Mouse (Mus musculus): ENCODE data around the gene Erich6b. TPM values are rescaled to one million over a fixed set of nuclear protein-coding genes. Genes with fewer than 3 reads are reported as not detected.

Erich6b gene
- total and polyA plus RNA-seq, 3 experiments: not detected

DNA sequence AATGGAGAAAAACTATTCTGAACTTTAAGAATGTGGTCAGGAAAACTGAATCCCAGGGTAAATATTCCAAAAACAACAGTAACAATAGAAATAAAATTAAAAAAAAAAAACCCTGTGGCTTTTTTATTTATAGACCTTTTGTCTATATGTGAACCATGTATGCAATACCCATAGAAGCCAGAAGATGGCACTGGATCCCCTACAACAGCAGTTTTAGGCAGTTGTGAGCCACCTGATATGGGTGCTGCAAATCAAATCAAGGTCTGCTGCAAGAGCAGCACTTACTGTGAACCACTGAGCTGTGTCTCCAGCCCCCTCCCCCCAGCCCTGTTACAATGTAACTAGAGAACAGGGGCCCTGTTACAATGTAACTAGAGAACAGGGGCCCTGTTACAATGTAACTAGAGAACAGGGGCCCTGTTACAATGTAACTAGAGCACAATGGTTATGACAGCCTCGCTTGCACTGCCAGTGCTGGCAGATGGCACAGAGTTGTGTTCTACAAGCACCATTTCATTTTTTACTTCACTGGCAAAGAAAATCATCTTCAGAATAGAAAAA, 27.1 kb downstream of the Erich6b start:
- Histone ChIP-seq H3K27ac (ENCODE audit: insufficient read depth, low read depth) (no peak overlapping the region), H3K36me3 (replicated peaks in 1 of 2; ENCODE audit: control insufficient read depth in 1 of 2, insufficient read depth in 1 of 2, low read length in 1 of 2) (no peaks in the 10 kb centered on the region), H3K9me3 (replicated peaks; ENCODE audit: low read length) (peaks cover 2% of the 10 kb centered on the region), H3K4me2 (ENCODE audit: insufficient read depth, low read depth, poor library complexity, severe bottlenecking) (no peak overlapping the region), H3K4me1 (ENCODE audit: control insufficient read depth in 1 of 2, insufficient read depth in 2 of 2) (no peaks in the 10 kb centered on the region; a peak in 1 of 4 replicates), H3K4me3 (replicated peaks in 1 of 3; ENCODE audit: low read depth in 2 of 3, low read length in 2 of 3, poor library complexity in 1 of 3) (no peak overlapping the region), H3K27me3 (replicated peaks) (peaks cover 14% of the 10 kb centered on the region), H3K9ac (ENCODE audit: insufficient read depth, low read depth) (no peak overlapping the region), H3K79me2 (replicated peaks; ENCODE audit: control insufficient read depth, extremely low read depth, insufficient read depth, poor library complexity, severe bottlenecking) (no peaks in the 10 kb centered on the region)
- dilution Hi-C loops (cut with MboI; ENCODE audit: extremely low pct_ligation_motif_present, extremely low pct_unique_long_range_greater_than_20kb, low sequenced_read_pairs): no loop called here
- DNase-seq (ENCODE audit: extremely low read depth): peak; percentile 9
- in situ Hi-C loops (cut with MboI; ENCODE audit: low pct_ligation_motif_present, low pct_unique_long_range_greater_than_20kb, low sequenced_read_pairs): no loop called here
- TF ChIP-seq ELF1 (IDR thresholded peaks at IDR 0.05; ENCODE audit: low read depth, low read length) (no peak), CTCF (conservative IDR thresholded peaks at IDR 0.05 in 1 of 2, IDR thresholded peaks at IDR 0.05 in 1 of 2; ENCODE audit: low read depth in 2 of 2, low read length in 2 of 2) (peak in 1 of 2 experiments; percentile 26; a peak in 2 of 4 replicates), TBP (conservative IDR thresholded peaks at IDR 0.05; ENCODE audit: low read depth, low read length) (no peak), SIN3A (IDR thresholded peaks at IDR 0.05; ENCODE audit: low read length) (no peak)

- no peak for TF ChIP-seq ZMIZ1 (IDR thresholded peaks at IDR 0.05; ENCODE audit: low read depth, low read length)
- no peak for TF ChIP-seq IRF4 (IDR thresholded peaks at IDR 0.05; ENCODE audit: low read depth, low read length)
- TF ChIP-seq CTCF (conservative IDR thresholded peaks at IDR 0.05 in 1 of 2, IDR thresholded peaks at IDR 0.05 in 1 of 2; ENCODE audit: low read depth in 2 of 2, low read length in 2 of 2): no peak
- TF ChIP-seq GABPA (IDR thresholded peaks at IDR 0.05; ENCODE audit: insufficient replicate concordance, low read depth, low read length): no peak
- no peak for TF ChIP-seq POLR2AphosphoS2 (IDR thresholded peaks at IDR 0.05; ENCODE audit: low read depth, low read length)
- no peak for TF ChIP-seq ZNF384 (IDR thresholded peaks at IDR 0.05; ENCODE audit: low read depth, low read length)
- TF ChIP-seq MAX (IDR thresholded peaks at IDR 0.05; ENCODE audit: low read length): no peak
- DNase-seq (ENCODE audit: extremely low read depth): no peak
- no peak overlapping the region for H3K9ac ChIP-seq (ENCODE audit: insufficient read depth, low read depth)
- H3K36me3 ChIP-seq (replicated peaks in 1 of 2; ENCODE audit: control insufficient read depth in 1 of 2, insufficient read depth in 1 of 2, low read length in 1 of 2): no peaks in the 10 kb centered on the region
- in situ Hi-C loops (cut with MboI; ENCODE audit: low pct_ligation_motif_present, low pct_unique_long_range_greater_than_20kb, low sequenced_read_pairs) (no loop called here), dilution Hi-C loops (cut with MboI; ENCODE audit: extremely low pct_ligation_motif_present, extremely low pct_unique_long_range_greater_than_20kb, low sequenced_read_pairs) (no loop called here)
- H3K79me2 ChIP-seq (replicated peaks; ENCODE audit: control insufficient read depth, extremely low read depth, insufficient read depth, poor library complexity, severe bottlenecking): no peaks in the 10 kb centered on the region
- H3K27ac ChIP-seq (ENCODE audit: insufficient read depth, low read depth): no peak overlapping the region
- H3K4me3 ChIP-seq (replicated peaks in 1 of 3; ENCODE audit: low read depth in 2 of 3, low read length in 2 of 3, poor library complexity in 1 of 3): no peak overlapping the region
- H3K9me3 ChIP-seq (replicated peaks; ENCODE audit: low read length): no peaks in the 10 kb centered on the region
- H3K4me2 ChIP-seq (ENCODE audit: insufficient read depth, low read depth, poor library complexity, severe bottlenecking): no peak overlapping the region
- no peaks in the 10 kb centered on the region for H3K27me3 ChIP-seq (replicated peaks)
- peaks cover 4 to 9% of the 10 kb centered on the region in 2 experiments; a peak in 2 of 4 replicates for H3K4me1 ChIP-seq (ENCODE audit: control insufficient read depth in 1 of 2, insufficient read depth in 2 of 2)
These were observed 34.3 kb downstream of the Erich6b start for GRCm38 (mm10) chr14:75676316-75676715.

DNA sequence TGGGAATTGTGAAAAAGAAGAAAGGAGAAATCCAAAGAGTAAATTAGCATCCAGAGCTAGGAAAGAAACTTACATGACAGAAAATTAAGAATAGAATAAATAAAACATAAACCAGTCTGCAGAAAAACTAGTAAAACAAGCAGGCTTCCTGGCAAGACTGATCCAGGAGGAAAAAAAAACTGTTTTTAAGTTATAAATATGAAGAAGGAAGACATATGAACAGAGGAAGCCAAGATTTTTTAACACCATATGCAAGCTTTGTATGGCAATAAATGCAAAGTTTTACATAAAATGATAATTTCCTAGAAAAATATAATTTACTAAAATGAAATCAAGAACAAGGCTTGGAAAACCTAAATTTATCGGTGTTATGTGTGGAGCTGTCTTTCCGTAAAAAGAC, 48.4 kb downstream of the Erich6b start:
- TF ChIP-seq RCOR1 (conservative IDR thresholded peaks at IDR 0.05; ENCODE audit: low read depth, low read length) (no peak), UBTF (IDR thresholded peaks at IDR 0.05; ENCODE audit: low read depth, low read length) (no peak), MAZ (IDR thresholded peaks at IDR 0.05; ENCODE audit: low read depth, low read length) (no peak), NRF1 (IDR thresholded peaks at IDR 0.05; ENCODE audit: low read depth, low read length) (no peak), RAD21 (IDR thresholded peaks at IDR 0.05; ENCODE audit: low read depth, low read length) (no peak)
- no peak overlapping the region for H3K9ac ChIP-seq (ENCODE audit: insufficient read depth, low read depth)
- DNase-seq (ENCODE audit: extremely low read depth): no peak
- H3K79me2 ChIP-seq (replicated peaks; ENCODE audit: control insufficient read depth, extremely low read depth, insufficient read depth, poor library complexity, severe bottlenecking): no peaks in the 10 kb centered on the region
- H3K4me1 ChIP-seq (ENCODE audit: control insufficient read depth in 1 of 2, insufficient read depth in 2 of 2): no peaks in the 10 kb centered on the region
- H3K27ac ChIP-seq (ENCODE audit: insufficient read depth, low read depth): no peak overlapping the region
- dilution Hi-C loops (cut with MboI; ENCODE audit: extremely low pct_ligation_motif_present, extremely low pct_unique_long_range_greater_than_20kb, low sequenced_read_pairs): no loop called here
- no peak overlapping the region for H3K4me2 ChIP-seq (ENCODE audit: insufficient read depth, low read depth, poor library complexity, severe bottlenecking)
- in situ Hi-C loops (cut with MboI; ENCODE audit: low pct_ligation_motif_present, low pct_unique_long_range_greater_than_20kb, low sequenced_read_pairs): no loop called here
- no peaks in the 10 kb centered on the region for H3K9me3 ChIP-seq (replicated peaks; ENCODE audit: low read length)
- no peaks in the 10 kb centered on the region for H3K27me3 ChIP-seq (replicated peaks)
- no peaks in the 10 kb centered on the region for H3K36me3 ChIP-seq (replicated peaks in 1 of 2; ENCODE audit: control insufficient read depth in 1 of 2, insufficient read depth in 1 of 2, low read length in 1 of 2)
- H3K4me3 ChIP-seq (replicated peaks in 1 of 3; ENCODE audit: low read depth in 2 of 3, low read length in 2 of 3, poor library complexity in 1 of 3): no peak overlapping the region
